Mouse (Mus musculus) lung, adult 2 months (tissue): ENCODE measurements around the gene Syce1l.

Experiments
- CTCF ChIP-seq: fragments of 200-500 bp; IDR thresholded peaks from 2 replicates; pipeline ENCODE4 v1.5.1; 2011; ENCODE audit warnings: mild to moderate bottlenecking, low read length, control low read depth; ENCODE audit not compliant: insufficient read depth
- POLR2A ChIP-seq: fragments of 200-500 bp; IDR thresholded peaks from 2 replicates; pipeline ENCODE4 v1.6.1; 2011; ENCODE audit warnings: low read depth, mild to moderate bottlenecking, control low read depth, low read length, borderline replicate concordance; ENCODE audit errors: extremely low read depth

DNA sequence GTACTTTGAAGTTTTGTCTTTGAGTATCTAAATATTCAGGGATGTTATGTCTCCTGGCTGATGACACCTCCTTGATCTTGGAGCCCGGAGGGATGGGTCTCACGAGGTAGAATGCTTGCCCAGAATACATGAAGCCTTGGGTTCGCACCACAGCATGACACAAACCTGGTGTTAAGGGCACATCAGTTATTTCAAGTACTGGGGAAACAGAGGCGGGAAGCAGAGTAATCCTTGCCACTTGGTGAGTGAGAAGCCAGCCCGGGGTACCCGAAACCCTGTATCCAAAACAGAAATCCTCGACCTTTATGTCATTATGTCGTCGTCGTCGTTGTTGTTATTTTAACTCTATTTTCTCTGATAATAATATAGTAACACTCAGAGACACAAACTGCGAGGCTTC, 8.9 kb upstream of the Syce1l start:
- TF ChIP-seq POLR2A: no peak
- no peak for TF ChIP-seq CTCF
